Mouse (Mus musculus): ENCODE measurements around the gene Mettl7a3. TPM values are rescaled to one million over a fixed set of nuclear protein-coding genes. Genes with fewer than 3 reads are reported as not detected.
"Not testable (repeated sequence)": the region's sequence is repeated elsewhere in the genome, so short reads cannot be mapped to it uniquely, and the experiment has no call there.

Gene Mettl7a3
- total and polyA plus RNA-seq, 3 experiments = 0.33 TPM; not detected in 2

GRCm38 (mm10) chr15:100337847-100338246, 3.1 kb downstream of the Mettl7a3 start:
- H3K9me3 ChIP-seq (replicated peaks; ENCODE audit: low read length); dilution Hi-C loops (cut with MboI; ENCODE audit: extremely low pct_ligation_motif_present, extremely low pct_unique_long_range_greater_than_20kb, low sequenced_read_pairs); H3K27me3 ChIP-seq (replicated peaks); H3K79me2 ChIP-seq (replicated peaks; ENCODE audit: control insufficient read depth, extremely low read depth, insufficient read depth, poor library complexity, severe bottlenecking); H3K36me3 ChIP-seq (replicated peaks in 1 of 2; ENCODE audit: control insufficient read depth in 1 of 2, insufficient read depth in 1 of 2, low read length in 1 of 2); H3K4me2 ChIP-seq (ENCODE audit: insufficient read depth, low read depth, poor library complexity, severe bottlenecking); H3K9ac ChIP-seq (ENCODE audit: insufficient read depth, low read depth); H3K4me1 ChIP-seq (ENCODE audit: control insufficient read depth in 1 of 2, insufficient read depth in 2 of 2); in situ Hi-C loops (cut with MboI; ENCODE audit: low pct_ligation_motif_present, low pct_unique_long_range_greater_than_20kb, low sequenced_read_pairs); H3K4me3 ChIP-seq (replicated peaks in 1 of 3; ENCODE audit: low read depth in 2 of 3, low read length in 2 of 3, poor library complexity in 1 of 3); H3K27ac ChIP-seq (ENCODE audit: insufficient read depth, low read depth): not testable (repeated sequence)
- peak; percentile 54 for DNase-seq (ENCODE audit: extremely low read depth)
- TF ChIP-seq CTCF (conservative IDR thresholded peaks at IDR 0.05 in 1 of 2, IDR thresholded peaks at IDR 0.05 in 1 of 2; ENCODE audit: low read depth in 2 of 2, low read length in 2 of 2) (peak in 1 of 2 experiments; percentile 56; a peak in 3 of 4 replicates), SMC3 (IDR thresholded peaks at IDR 0.05; ENCODE audit: low read depth, low read length) (peak; percentile 54), RAD21 (IDR thresholded peaks at IDR 0.05; ENCODE audit: low read depth, low read length) (peak; percentile 29)

GRCm38 (mm10) chr15:100341314-100341980, 6.7 kb downstream of the Mettl7a3 start:
- in situ Hi-C loops (cut with MboI; ENCODE audit: low pct_ligation_motif_present, low pct_unique_long_range_greater_than_20kb, low sequenced_read_pairs); H3K9ac ChIP-seq (ENCODE audit: insufficient read depth, low read depth); H3K36me3 ChIP-seq (replicated peaks in 1 of 2; ENCODE audit: control insufficient read depth in 1 of 2, insufficient read depth in 1 of 2, low read length in 1 of 2); H3K4me2 ChIP-seq (ENCODE audit: insufficient read depth, low read depth, poor library complexity, severe bottlenecking); H3K27ac ChIP-seq (ENCODE audit: insufficient read depth, low read depth); H3K27me3 ChIP-seq (replicated peaks); H3K4me1 ChIP-seq (ENCODE audit: control insufficient read depth in 1 of 2, insufficient read depth in 2 of 2); DNase-seq (ENCODE audit: extremely low read depth); H3K9me3 ChIP-seq (replicated peaks; ENCODE audit: low read length); dilution Hi-C loops (cut with MboI; ENCODE audit: extremely low pct_ligation_motif_present, extremely low pct_unique_long_range_greater_than_20kb, low sequenced_read_pairs); H3K79me2 ChIP-seq (replicated peaks; ENCODE audit: control insufficient read depth, extremely low read depth, insufficient read depth, poor library complexity, severe bottlenecking); H3K4me3 ChIP-seq (replicated peaks in 1 of 3; ENCODE audit: low read depth in 2 of 3, low read length in 2 of 3, poor library complexity in 1 of 3): not testable (repeated sequence)

- H3K36me3 ChIP-seq (replicated peaks in 1 of 2; ENCODE audit: control insufficient read depth in 1 of 2, insufficient read depth in 1 of 2, low read length in 1 of 2) = no peaks in the 10 kb centered on the region
- H3K9me3 ChIP-seq (replicated peaks; ENCODE audit: low read length) = no peaks in the 10 kb centered on the region
- H3K4me3 ChIP-seq (replicated peaks in 1 of 3; ENCODE audit: low read depth in 2 of 3, low read length in 2 of 3, poor library complexity in 1 of 3) = no peak overlapping the region
- H3K27me3 ChIP-seq (replicated peaks) = peaks cover 4% of the 10 kb centered on the region
- DNase-seq (ENCODE audit: extremely low read depth) = no peak
- no peak overlapping the region for H3K27ac ChIP-seq (ENCODE audit: insufficient read depth, low read depth)
- H3K4me2 ChIP-seq (ENCODE audit: insufficient read depth, low read depth, poor library complexity, severe bottlenecking) = no peak overlapping the region
- no peak for TF ChIP-seq ZMIZ1 (IDR thresholded peaks at IDR 0.05; ENCODE audit: low read depth, low read length)
- TF ChIP-seq UBTF (IDR thresholded peaks at IDR 0.05; ENCODE audit: low read depth, low read length) = no peak
- TF ChIP-seq CHD2 (IDR thresholded peaks at IDR 0.05; ENCODE audit: low read length) = no peak
- no peak for TF ChIP-seq CTCF (conservative IDR thresholded peaks at IDR 0.05 in 1 of 2, IDR thresholded peaks at IDR 0.05 in 1 of 2; ENCODE audit: low read depth in 2 of 2, low read length in 2 of 2)
- no peak for TF ChIP-seq CHD1 (IDR thresholded peaks at IDR 0.05; ENCODE audit: low read depth, low read length)
- no peak for TF ChIP-seq USF2 (conservative IDR thresholded peaks at IDR 0.05; ENCODE audit: low read depth, low read length)
- TF ChIP-seq PAX5 (IDR thresholded peaks at IDR 0.05; ENCODE audit: low read length) = no peak
- no peak for TF ChIP-seq MEF2A (IDR thresholded peaks at IDR 0.05; ENCODE audit: borderline replicate concordance, low read depth, low read length)
- TF ChIP-seq JUN (IDR thresholded peaks at IDR 0.05; ENCODE audit: insufficient read depth, low read depth, low read length) = no peak
- TF ChIP-seq RAD21 (IDR thresholded peaks at IDR 0.05; ENCODE audit: low read depth, low read length) = no peak
- TF ChIP-seq TCF12 (IDR thresholded peaks at IDR 0.05; ENCODE audit: low read depth, low read length) = no peak
- no peak for TF ChIP-seq TBP (conservative IDR thresholded peaks at IDR 0.05; ENCODE audit: low read depth, low read length)
- no peak for TF ChIP-seq POLR2A (IDR thresholded peaks at IDR 0.05; ENCODE audit: low read depth, low read length)
- no peak for TF ChIP-seq ZKSCAN1 (IDR thresholded peaks at IDR 0.05; ENCODE audit: borderline replicate concordance, low read depth, low read length)
- TF ChIP-seq SIN3A (IDR thresholded peaks at IDR 0.05; ENCODE audit: low read length) = no peak
- no peak for TF ChIP-seq USF1 (IDR thresholded peaks at IDR 0.05; ENCODE audit: low read depth, low read length)
- no peak for TF ChIP-seq ZNF384 (IDR thresholded peaks at IDR 0.05; ENCODE audit: low read depth, low read length)
- TF ChIP-seq MYC (IDR thresholded peaks at IDR 0.05; ENCODE audit: low read depth, low read length) = no peak
- no peak for TF ChIP-seq MAZ (IDR thresholded peaks at IDR 0.05; ENCODE audit: low read depth, low read length)
- no peak for TF ChIP-seq KAT2A (IDR thresholded peaks at IDR 0.05; ENCODE audit: insufficient replicate concordance, low read length)
- dilution Hi-C loops (cut with MboI; ENCODE audit: extremely low pct_ligation_motif_present, extremely low pct_unique_long_range_greater_than_20kb, low sequenced_read_pairs) = no loop called here
- peaks cover 2 to 4% of the 10 kb centered on the region in 2 experiments; a peak in 1 of 4 replicates for H3K4me1 ChIP-seq (ENCODE audit: control insufficient read depth in 1 of 2, insufficient read depth in 2 of 2)
- H3K79me2 ChIP-seq (replicated peaks; ENCODE audit: control insufficient read depth, extremely low read depth, insufficient read depth, poor library complexity, severe bottlenecking) = no peaks in the 10 kb centered on the region
- H3K9ac ChIP-seq (ENCODE audit: insufficient read depth, low read depth) = no peak overlapping the region
- in situ Hi-C loops (cut with MboI; ENCODE audit: low pct_ligation_motif_present, low pct_unique_long_range_greater_than_20kb, low sequenced_read_pairs) = no loop called here
Observed at GRCm38 (mm10) chr15:100345484-100345883, 10.8 kb downstream of the Mettl7a3 start.

Data from CH12.LX (cell line).